Mouse (Mus musculus): ENCODE results near the gene Cers2. TPM values are rescaled to one million over a fixed set of nuclear protein-coding genes. Genes with fewer than 3 reads are reported as not detected.

The Cers2 gene
- polyA plus RNA-seq, 1 experiment from 2014 or later: 118 TPM

DNA sequence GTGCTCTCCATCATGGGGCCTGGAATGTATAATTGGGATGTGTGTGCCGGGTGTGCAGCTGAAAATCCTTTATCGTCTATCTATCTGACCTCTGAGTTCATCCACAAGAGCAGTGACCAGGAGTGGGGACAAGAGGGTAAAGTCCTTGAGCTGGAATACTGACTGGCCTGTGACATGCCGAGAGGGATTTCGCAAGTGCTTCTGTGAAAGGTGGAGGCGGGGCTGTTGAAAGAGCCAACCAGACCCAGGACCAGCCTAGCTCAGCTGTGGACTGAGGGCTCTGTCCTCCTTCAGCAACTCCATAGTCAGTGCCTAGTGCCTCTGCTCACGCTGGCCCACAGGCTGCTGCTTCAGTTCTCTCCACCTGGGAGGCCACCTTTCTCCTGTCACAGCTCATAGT lies 4.0 kb downstream of the Cers2 start:
- ATAC-seq (ENCODE audit: insufficient number of reproducible peaks, insufficient read depth, low FRiP score, low read depth): no peak
- peak overlapping the region; percentile 9; the same call in 1 of the 2 replicates for H3K4me2 ChIP-seq (ENCODE audit: low read length)
- no peak overlapping the region for H3K4me3 ChIP-seq (ENCODE audit: control insufficient read depth in 1 of 2, insufficient read depth in 1 of 2, low read depth in 1 of 2, low read length in 2 of 2)
- H3K27me3 ChIP-seq (ENCODE audit: control insufficient read depth, insufficient read depth, low read length): no peaks in the 10 kb centered on the region
- 16% methylated on average over 6 of the region's 6 CpGs for WGBS
- H3K36me3 ChIP-seq (ENCODE audit: control insufficient read depth, insufficient read depth, low read length): peaks cover 39% of the 10 kb centered on the region
- peak overlapping the region; percentile 74 to 82 for H3K27ac ChIP-seq (replicated peaks in 1 of 2; ENCODE audit: control insufficient read depth in 1 of 2, insufficient read depth in 1 of 2, low read depth in 2 of 2, low read length in 2 of 2)
- peaks cover 29 to 35% of the 10 kb centered on the region in 2 experiments for H3K4me1 ChIP-seq (ENCODE audit: control insufficient read depth in 2 of 2, insufficient read depth in 2 of 2, low read length in 2 of 2)
- peak overlapping the region; percentile 2 for H3K9ac ChIP-seq (ENCODE audit: low read length)
- H3K9me3 ChIP-seq (ENCODE audit: control insufficient read depth, low read length): no peaks in the 10 kb centered on the region

- no peak for ATAC-seq (ENCODE audit: insufficient number of reproducible peaks, insufficient read depth, low FRiP score, low read depth)
- H3K9ac ChIP-seq (ENCODE audit: low read length): peak overlapping the region; percentile 2; the same call in 1 of the 2 replicates
Measured at GRCm38 (mm10) chr3:95319110-95319509, 4.5 kb downstream of the Cers2 start.

DNA sequence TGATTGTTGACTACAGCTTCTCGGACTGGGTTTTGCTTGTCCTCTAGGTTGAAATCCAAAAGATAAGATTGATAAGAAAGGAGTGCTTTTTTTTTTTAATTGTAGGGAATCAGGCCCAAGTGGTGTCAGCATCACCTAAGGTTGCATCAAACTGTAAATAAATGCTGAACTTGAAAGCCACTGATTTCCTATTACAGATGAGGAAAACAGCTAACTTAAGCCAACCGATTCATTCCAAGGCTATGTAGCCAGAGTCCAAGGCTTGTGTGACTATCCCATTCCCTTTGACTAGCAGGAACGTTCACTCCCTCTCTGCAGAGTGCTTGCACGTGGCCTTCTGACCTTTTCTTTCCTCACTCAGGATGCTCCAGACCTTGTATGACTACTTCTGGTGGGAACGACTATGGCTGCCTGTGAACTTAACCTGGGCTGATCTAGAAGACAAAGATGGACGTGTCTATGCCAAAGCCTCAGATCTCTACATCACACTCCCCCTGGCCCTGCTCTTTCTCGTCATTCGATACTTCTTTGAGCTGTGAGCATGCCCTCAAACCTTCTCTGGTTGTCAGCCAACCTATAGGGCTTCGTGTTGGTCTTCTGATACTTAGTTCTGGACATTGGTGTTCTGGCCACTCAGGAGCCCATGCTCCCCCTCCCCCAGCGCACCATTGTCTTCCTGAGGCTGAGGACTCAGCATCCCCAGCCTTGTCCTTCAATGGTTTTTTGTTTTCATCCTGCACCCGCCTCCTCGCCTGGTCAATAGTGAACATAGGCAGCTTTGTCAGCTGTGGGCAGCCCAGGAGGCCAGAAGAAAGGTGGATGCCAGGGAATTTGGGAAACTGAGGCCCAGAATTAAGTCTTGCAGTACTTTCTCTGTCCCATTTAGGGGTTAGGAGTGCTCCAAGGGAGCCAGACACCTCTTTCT lies 5.4 kb downstream of the Cers2 start:
- ATAC-seq (ENCODE audit: insufficient number of reproducible peaks, insufficient read depth, low FRiP score, low read depth): no peak
- Histone ChIP-seq H3K27ac (replicated peaks in 1 of 2; ENCODE audit: control insufficient read depth in 1 of 2, insufficient read depth in 1 of 2, low read depth in 2 of 2, low read length in 2 of 2) (no peak overlapping the region), H3K9me3 (ENCODE audit: control insufficient read depth, low read length) (no peaks in the 10 kb centered on the region), H3K4me3 (ENCODE audit: control insufficient read depth in 1 of 2, insufficient read depth in 1 of 2, low read depth in 1 of 2, low read length in 2 of 2) (no peak overlapping the region), H3K4me1 (ENCODE audit: control insufficient read depth in 2 of 2, insufficient read depth in 2 of 2, low read length in 2 of 2) (peaks cover 29 to 35% of the 10 kb centered on the region in 2 experiments), H3K4me2 (ENCODE audit: low read length) (no peak overlapping the region), H3K36me3 (ENCODE audit: control insufficient read depth, insufficient read depth, low read length) (peaks cover 54% of the 10 kb centered on the region), H3K27me3 (ENCODE audit: control insufficient read depth, insufficient read depth, low read length) (no peaks in the 10 kb centered on the region), H3K9ac (ENCODE audit: low read length) (no peak overlapping the region)
- 69% methylated on average over 12 of the region's 12 CpGs for WGBS

More at GRCm38 (mm10) chr3:95319110-95319509, 4.5 kb downstream of the Cers2 start:
- Histone ChIP-seq H3K9me3 (ENCODE audit: control insufficient read depth, low read length) (no peaks in the 10 kb centered on the region), H3K4me2 (ENCODE audit: low read length) (no peak overlapping the region; the same call in 1 of the 2 replicates), H3K4me3 (ENCODE audit: control insufficient read depth in 1 of 2, insufficient read depth in 1 of 2, low read depth in 1 of 2, low read length in 2 of 2) (no peak overlapping the region), H3K36me3 (ENCODE audit: control insufficient read depth, insufficient read depth, low read length) (peaks cover 45% of the 10 kb centered on the region), H3K27ac (replicated peaks in 1 of 2; ENCODE audit: control insufficient read depth in 1 of 2, insufficient read depth in 1 of 2, low read depth in 2 of 2, low read length in 2 of 2) (peak overlapping the region in 1 of 2 experiments; percentile 51; a peak in 2 of 4 replicates), H3K27me3 (ENCODE audit: control insufficient read depth, insufficient read depth, low read length) (no peaks in the 10 kb centered on the region), H3K4me1 (ENCODE audit: control insufficient read depth in 2 of 2, insufficient read depth in 2 of 2, low read length in 2 of 2) (peaks cover 29 to 35% of the 10 kb centered on the region in 2 experiments)
- 50% methylated on average over 2 of the region's 2 CpGs for WGBS

- Histone ChIP-seq H3K9ac (ENCODE audit: low read length) (no peak overlapping the region), H3K27me3 (ENCODE audit: control insufficient read depth, insufficient read depth, low read length) (no peaks in the 10 kb centered on the region), H3K4me1 (ENCODE audit: control insufficient read depth in 2 of 2, insufficient read depth in 2 of 2, low read length in 2 of 2) (peaks cover 9 to 10% of the 10 kb centered on the region in 2 experiments), H3K4me2 (ENCODE audit: low read length) (no peak overlapping the region), H3K4me3 (ENCODE audit: control insufficient read depth in 1 of 2, insufficient read depth in 1 of 2, low read depth in 1 of 2, low read length in 2 of 2) (no peak overlapping the region), H3K27ac (replicated peaks in 1 of 2; ENCODE audit: control insufficient read depth in 1 of 2, insufficient read depth in 1 of 2, low read depth in 2 of 2, low read length in 2 of 2) (no peak overlapping the region), H3K36me3 (ENCODE audit: control insufficient read depth, insufficient read depth, low read length) (peaks cover 88% of the 10 kb centered on the region), H3K9me3 (ENCODE audit: control insufficient read depth, low read length) (no peaks in the 10 kb centered on the region)
- 86% methylated on average over 3 of the region's 3 CpGs for WGBS
- ATAC-seq (ENCODE audit: insufficient number of reproducible peaks, insufficient read depth, low FRiP score, low read depth): no peak
Measured at GRCm38 (mm10) chr3:95323429-95323828, 8.8 kb downstream of the Cers2 start.

DNA sequence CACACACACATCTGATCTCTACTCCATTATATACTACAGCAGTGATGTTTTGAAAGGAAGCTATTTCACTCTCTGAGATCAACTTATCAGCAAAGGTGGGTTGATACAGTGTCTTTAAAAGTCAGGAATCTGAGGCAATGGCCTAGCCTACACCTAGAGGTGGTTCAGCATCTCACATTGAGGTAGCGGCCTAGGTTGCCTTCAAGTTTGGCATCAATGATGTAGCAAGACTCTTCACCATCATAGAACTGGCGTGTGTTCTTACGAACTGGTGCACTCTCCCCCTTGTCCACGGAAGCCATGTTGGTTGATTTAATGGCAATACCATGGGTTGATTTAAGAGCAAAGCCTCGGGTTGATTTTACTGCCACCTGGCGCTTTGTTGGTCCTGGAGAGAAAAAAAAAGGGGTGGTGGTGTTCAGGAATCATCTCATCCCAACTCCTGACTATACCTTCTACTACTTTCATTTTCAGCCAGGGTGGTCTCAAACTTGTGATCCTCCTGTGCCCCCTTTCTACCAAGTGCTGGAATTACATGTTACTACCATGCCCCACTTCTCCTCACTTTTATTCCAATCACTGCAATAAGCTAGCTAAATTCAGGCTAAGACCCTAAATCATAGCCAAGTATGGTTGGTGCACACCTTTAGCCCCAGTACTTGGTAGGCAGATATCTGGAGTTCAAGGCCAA lies 10.0 kb downstream of the Cers2 start:
- H3K9ac ChIP-seq (ENCODE audit: low read length): no peak overlapping the region
- H3K4me1 ChIP-seq (ENCODE audit: control insufficient read depth in 2 of 2, insufficient read depth in 2 of 2, low read length in 2 of 2): no peaks in the 10 kb centered on the region
- WGBS: 91% methylated on average over 6 of the region's 6 CpGs
- H3K4me2 ChIP-seq (ENCODE audit: low read length): no peak overlapping the region
- H3K36me3 ChIP-seq (ENCODE audit: control insufficient read depth, insufficient read depth, low read length): peaks cover 99% of the 10 kb centered on the region
- no peak overlapping the region for H3K27ac ChIP-seq (replicated peaks in 1 of 2; ENCODE audit: control insufficient read depth in 1 of 2, insufficient read depth in 1 of 2, low read depth in 2 of 2, low read length in 2 of 2)
- H3K4me3 ChIP-seq (ENCODE audit: control insufficient read depth in 1 of 2, insufficient read depth in 1 of 2, low read depth in 1 of 2, low read length in 2 of 2): no peak overlapping the region
- H3K27me3 ChIP-seq (ENCODE audit: control insufficient read depth, insufficient read depth, low read length): no peaks in the 10 kb centered on the region
- ATAC-seq (ENCODE audit: insufficient number of reproducible peaks, insufficient read depth, low FRiP score, low read depth): no peak
- no peaks in the 10 kb centered on the region for H3K9me3 ChIP-seq (ENCODE audit: control insufficient read depth, low read length)

DNA sequence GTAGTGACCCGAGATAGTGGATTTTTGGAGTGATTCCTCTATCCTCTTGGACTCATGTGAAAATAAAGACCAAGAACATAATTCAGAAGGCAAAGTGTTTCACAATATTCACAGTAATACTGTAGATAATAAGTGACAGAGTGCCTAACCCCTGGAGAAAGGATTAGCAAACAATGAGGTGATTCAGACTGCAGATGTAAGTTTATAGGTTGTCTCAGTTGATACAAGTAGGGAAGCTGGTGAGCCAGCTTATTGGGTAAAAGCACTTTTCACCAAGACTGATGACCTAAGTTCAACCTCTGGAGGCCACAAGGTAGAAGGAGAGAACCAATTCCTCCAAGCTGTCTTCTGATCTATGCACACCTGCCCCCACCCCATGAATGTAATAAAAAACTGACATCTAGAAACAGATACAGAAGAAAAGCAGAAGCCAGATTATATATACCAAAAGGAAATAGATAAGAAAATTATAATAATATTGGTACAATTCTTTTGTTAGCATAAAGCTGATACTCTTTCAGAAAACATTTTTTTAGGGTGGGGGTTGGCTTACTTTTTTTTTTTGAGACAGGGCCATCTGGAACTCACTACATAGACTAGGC lies 14.3 kb downstream of the Cers2 start:
- no peaks in the 10 kb centered on the region for H3K4me1 ChIP-seq (ENCODE audit: control insufficient read depth in 2 of 2, insufficient read depth in 2 of 2, low read length in 2 of 2)
- no peak overlapping the region for H3K9ac ChIP-seq (ENCODE audit: low read length)
- WGBS: 87% methylated on average over 1 of the region's 1 CpGs
- H3K27ac ChIP-seq (replicated peaks in 1 of 2; ENCODE audit: control insufficient read depth in 1 of 2, insufficient read depth in 1 of 2, low read depth in 2 of 2, low read length in 2 of 2): no peak overlapping the region
- peaks cover 98% of the 10 kb centered on the region for H3K36me3 ChIP-seq (ENCODE audit: control insufficient read depth, insufficient read depth, low read length)
- no peak for ATAC-seq (ENCODE audit: insufficient number of reproducible peaks, insufficient read depth, low FRiP score, low read depth)
- no peaks in the 10 kb centered on the region for H3K27me3 ChIP-seq (ENCODE audit: control insufficient read depth, insufficient read depth, low read length)
- no peak overlapping the region for H3K4me2 ChIP-seq (ENCODE audit: low read length)
- no peaks in the 10 kb centered on the region for H3K9me3 ChIP-seq (ENCODE audit: control insufficient read depth, low read length)
- H3K4me3 ChIP-seq (ENCODE audit: control insufficient read depth in 1 of 2, insufficient read depth in 1 of 2, low read depth in 1 of 2, low read length in 2 of 2): no peak overlapping the region

GRCm38 (mm10) chr3:95331528-95331927 lies 16.9 kb downstream of the Cers2 start:
- Histone ChIP-seq H3K9ac (ENCODE audit: low read length) (no peak overlapping the region), H3K9me3 (ENCODE audit: control insufficient read depth, low read length) (no peaks in the 10 kb centered on the region), H3K4me2 (ENCODE audit: low read length) (no peak overlapping the region), H3K4me1 (ENCODE audit: control insufficient read depth in 2 of 2, insufficient read depth in 2 of 2, low read length in 2 of 2) (no peaks in the 10 kb centered on the region), H3K27ac (replicated peaks in 1 of 2; ENCODE audit: control insufficient read depth in 1 of 2, insufficient read depth in 1 of 2, low read depth in 2 of 2, low read length in 2 of 2) (no peak overlapping the region), H3K4me3 (ENCODE audit: control insufficient read depth in 1 of 2, insufficient read depth in 1 of 2, low read depth in 1 of 2, low read length in 2 of 2) (no peak overlapping the region), H3K36me3 (ENCODE audit: control insufficient read depth, insufficient read depth, low read length) (peaks cover 97% of the 10 kb centered on the region), H3K27me3 (ENCODE audit: control insufficient read depth, insufficient read depth, low read length) (no peaks in the 10 kb centered on the region)
- no peak for ATAC-seq (ENCODE audit: insufficient number of reproducible peaks, insufficient read depth, low FRiP score, low read depth)
- WGBS: 80% methylated on average over 1 of the region's 1 CpGs
